Mouse (Mus musculus): ENCODE measurements around the gene Nlgn2.

- TF ChIP-seq JUND (IDR thresholded peaks at IDR 0.05; ENCODE audit: low read depth, low read length), result no peak
- 0 out of 4 replicates have a peak, but pooled peaks of 1 of the 2 experiments have one; percentile 15 for TF ChIP-seq EP300 (IDR thresholded peaks at IDR 0.05; ENCODE audit: low read depth in 1 of 2, low read length in 2 of 2)
- 0 out of 4 replicates have a peak, but pooled peaks of 1 of the 2 experiments have one; percentile 2 for TF ChIP-seq POLR2A (IDR thresholded peaks at IDR 0.05; ENCODE audit: control insufficient read depth in 1 of 2, insufficient read depth in 1 of 2, low read depth in 1 of 2, low read length in 2 of 2, poor library complexity in 1 of 2)
- no peak for TF ChIP-seq TAL1 (IDR thresholded peaks at IDR 0.05; ENCODE audit: low read length)
- peak; percentile 82 to 98 (median 95) for TF ChIP-seq CTCF (IDR thresholded peaks at IDR 0.05 in 2 of 3, conservative IDR thresholded peaks at IDR 0.05 in 1 of 3; ENCODE audit: control insufficient read depth in 1 of 3, insufficient read depth in 1 of 3, low read depth in 2 of 3, low read length in 3 of 3, poor library complexity in 1 of 3, severe bottlenecking in 1 of 3)
- no peak for TF ChIP-seq TCF12 (IDR thresholded peaks at IDR 0.05; ENCODE audit: low read depth, low read length)
- TF ChIP-seq ZC3H11A (IDR thresholded peaks at IDR 0.05; ENCODE audit: low read depth, low read length), result peak; percentile 99
- TF ChIP-seq BHLHE40 (IDR thresholded peaks at IDR 0.05; ENCODE audit: borderline replicate concordance, low read depth, low read length), result 0 out of 2 replicates have a peak, but pooled peaks have one; percentile 19
- TF ChIP-seq UBTF (IDR thresholded peaks at IDR 0.05; ENCODE audit: borderline replicate concordance, insufficient read depth, low read depth, low read length), result 0 out of 2 replicates have a peak, but pooled peaks have one; percentile 79
- TF ChIP-seq ZNF384 (IDR thresholded peaks at IDR 0.05; ENCODE audit: low read depth, low read length), result peak; percentile 39; the same call in 1 of the 2 replicates
- no peak for TF ChIP-seq NELFE (IDR thresholded peaks at IDR 0.05; ENCODE audit: low read depth, low read length)
- TF ChIP-seq USF1 (IDR thresholded peaks at IDR 0.05; ENCODE audit: low read depth, low read length), result no peak
These were observed 39.3 kb upstream of the Nlgn2 start for GRCm38 (mm10) chr11:69876867-69877266.
